Mouse (Mus musculus) CH12.LX (cell line): ENCODE data around the gene Slc23a2. TPM values are rescaled to one million over a fixed set of nuclear protein-coding genes. Genes with fewer than 3 reads are reported as not detected.

Source experiments
- DNase-seq: peaks from one replicate; pipeline ENCODE4 v3.0.0-alpha.2; 2013; ENCODE audit errors: extremely low read depth
- H3K27ac ChIP-seq: 2 replicates; pipeline ENCODE4 v1.5.1; 2012; ENCODE audit warnings: low read depth, mild to moderate bottlenecking, control low read depth, moderate library complexity; ENCODE audit not compliant: insufficient read depth
- H3K27me3 ChIP-seq: replicated peaks from 2 replicates; pipeline ENCODE3; 2012; ENCODE audit warnings: inconsistent platforms
- H3K36me3 ChIP-seq, 2 experiments: replicated peaks in 1 of 2; 2 replicates each; pipeline versions ENCODE3 to v1.6.1; 2012; ENCODE audit warnings: inconsistent platforms in 1 of 2, low read length in 1 of 2, mild to moderate bottlenecking in 1 of 2, mixed read lengths in 1 of 2, moderate library complexity in 1 of 2; ENCODE audit not compliant: control insufficient read depth in 1 of 2, insufficient read depth in 1 of 2
- H3K4me1 ChIP-seq, 2 experiments: 2 replicates each; pipeline ENCODE4 v1.6.1; 2012; ENCODE audit warnings: inconsistent platforms in 1 of 2, moderate library complexity in 1 of 2; ENCODE audit not compliant: insufficient read depth in 2 of 2, control insufficient read depth in 1 of 2
- H3K4me2 ChIP-seq: 2 replicates; pipeline ENCODE4 v1.6.1; 2012; ENCODE audit warnings: low read depth, mild to moderate bottlenecking, control low read depth; ENCODE audit not compliant: poor library complexity, insufficient read depth, severe bottlenecking
- H3K4me3 ChIP-seq, 3 experiments: fragments of 150-350 bp in 1 of 3; sonication (generic) in 1 of 3; replicated peaks in 1 of 3; 2 replicates each; pipeline versions ENCODE3 to v1.5.1; 2011 to 2012; ENCODE audit warnings: low read depth in 2 of 3, low read length in 2 of 3, mild to moderate bottlenecking in 2 of 3, moderate library complexity in 2 of 3, control low read depth in 1 of 3, improper control_type of control experiment in 1 of 3, inconsistent platforms in 1 of 3, mixed read lengths in 1 of 3; ENCODE audit not compliant: poor library complexity in 1 of 3
- H3K79me2 ChIP-seq: replicated peaks from 2 replicates; pipeline ENCODE4 v1.6.1; 2012; ENCODE audit warnings: mild to moderate bottlenecking, moderate library complexity; ENCODE audit not compliant: control insufficient read depth, poor library complexity, insufficient read depth, severe bottlenecking; ENCODE audit errors: extremely low read depth
- H3K9ac ChIP-seq: 2 replicates; pipeline ENCODE4 v1.6.1; 2012; ENCODE audit warnings: low read depth, mild to moderate bottlenecking, control low read depth, moderate library complexity; ENCODE audit not compliant: insufficient read depth
- H3K9me3 ChIP-seq: replicated peaks from 2 replicates; pipeline ENCODE3; 2012; ENCODE audit warnings: low read length, inconsistent platforms, mixed read lengths
- BHLHE40 ChIP-seq: IDR thresholded peaks from 2 replicates; pipeline ENCODE4 v1.6.1; 2011; ENCODE audit warnings: mild to moderate bottlenecking, low read depth, low read length, improper control_type of control experiment
- ETS1 ChIP-seq: conservative IDR thresholded peaks from 2 replicates; pipeline ENCODE4 v1.6.1; 2012; ENCODE audit warnings: low read depth, mild to moderate bottlenecking, inconsistent platforms, low read length, improper control_type of control experiment, moderate library complexity
- HCFC1 ChIP-seq: IDR thresholded peaks from 2 replicates; pipeline ENCODE4 v1.6.1; 2012; ENCODE audit warnings: low read depth, mild to moderate bottlenecking, inconsistent platforms, low read length, improper control_type of control experiment
- KAT2A ChIP-seq: IDR thresholded peaks from 2 replicates; pipeline ENCODE4 v1.6.1; 2012; ENCODE audit warnings: low read length, improper control_type of control experiment, inconsistent platforms; ENCODE audit not compliant: insufficient replicate concordance
- MAFK ChIP-seq: IDR thresholded peaks from 2 replicates; pipeline ENCODE4 v1.6.1; 2011; ENCODE audit warnings: low read length, improper control_type of control experiment; ENCODE audit not compliant: insufficient replicate concordance
- MAX ChIP-seq: IDR thresholded peaks from 2 replicates; pipeline ENCODE4 v1.6.1; 2011; ENCODE audit warnings: low read length, improper control_type of control experiment
- PAX5 ChIP-seq: IDR thresholded peaks from 2 replicates; pipeline ENCODE4 v1.6.1; 2012; ENCODE audit warnings: low read length, inconsistent platforms, mixed read lengths
- POLR2AphosphoS2 ChIP-seq: IDR thresholded peaks from 2 replicates; pipeline ENCODE4 v1.6.1; 2011; ENCODE audit warnings: low read depth, low read length, improper control_type of control experiment
- RAD21 ChIP-seq: IDR thresholded peaks from 2 replicates; pipeline ENCODE4 v1.6.1; 2011; ENCODE audit warnings: low read depth, mild to moderate bottlenecking, low read length, improper control_type of control experiment, moderate library complexity
- SMC3 ChIP-seq: IDR thresholded peaks from 2 replicates; pipeline ENCODE4 v1.6.1; 2011; ENCODE audit warnings: low read depth, low read length, improper control_type of control experiment
- USF2 ChIP-seq: conservative IDR thresholded peaks from 2 replicates; pipeline ENCODE4 v1.6.1; 2011; ENCODE audit warnings: low read depth, low read length, improper control_type of control experiment
- dilution Hi-C: fragments of 300-500 bp; cut with MboI; formaldehyde crosslinking; loops from 2 replicates; pipeline ENCODE4 v1.14.3; 2020; ENCODE audit warnings: low sequenced_read_pairs; ENCODE audit not compliant: extremely low pct_unique_long_range_greater_than_20kb, extremely low pct_ligation_motif_present
- in situ Hi-C: fragments of 300-500 bp; cut with MboI; formaldehyde crosslinking; loops from 3 replicates; pipeline ENCODE4 v1.14.3; 2019; ENCODE audit warnings: low sequenced_read_pairs, low pct_ligation_motif_present, low pct_unique_long_range_greater_than_20kb, mixed read lengths
- polyA plus RNA-seq: library from polyadenylated mRNA; unstranded; fragments of >175 nt; gene quantifications from 2 replicates; pipeline ENCODE4 v1.2.1, GENCODE M21; 2012; ENCODE audit warnings: low read depth; ENCODE audit not compliant: insufficient read length
- total RNA-seq, 2 experiments: library from RNA; depleted of rRNA; stranded (reverse); fragments of 300-350 nt in 1 of 2; fragments of >200 nt in 1 of 2; gene quantifications; 2 replicates each; pipeline ENCODE4 v1.2.3; 2012 to 2014

The Slc23a2 gene
- total and polyA plus RNA-seq, 3 experiments = 10.6 to 21.7 (median 13.4) TPM

GRCm38 (mm10) chr2:132177406-132177805 is 32.5 kb upstream of the Slc23a2 start:
- Histone ChIP-seq H3K79me2 (no peaks in the 10 kb centered on the region), H3K9ac (no peak overlapping the region), H3K9me3 (no peaks in the 10 kb centered on the region), H3K4me2 (no peak overlapping the region), H3K27ac (no peak overlapping the region), H3K36me3 (no peaks in the 10 kb centered on the region), H3K4me3 (no peak overlapping the region), H3K4me1 (peaks cover 13 to 31% of the 10 kb centered on the region in 2 experiments), H3K27me3 (no peaks in the 10 kb centered on the region)
- TF ChIP-seq SMC3 (no peak), MAFK (no peak)
- no peak for DNase-seq
- dilution Hi-C loops = no loop called here
- in situ Hi-C loops = no loop called here

GRCm38 (mm10) chr2:132176289-132176848 is 31.5 kb upstream of the Slc23a2 start:
- Histone ChIP-seq H3K79me2 (no peaks in the 10 kb centered on the region), H3K9me3 (no peaks in the 10 kb centered on the region), H3K36me3 (no peaks in the 10 kb centered on the region), H3K4me1 (peaks cover 13 to 28% of the 10 kb centered on the region in 2 experiments), H3K4me3 (no peak overlapping the region), H3K9ac (no peak overlapping the region), H3K4me2 (no peak overlapping the region), H3K27ac (no peak overlapping the region), H3K27me3 (no peaks in the 10 kb centered on the region)
- TF ChIP-seq MAFK = no peak
- TF ChIP-seq KAT2A = no peak
- TF ChIP-seq HCFC1 = no peak
- TF ChIP-seq RAD21 = no peak
- no peak for TF ChIP-seq MAX
- TF ChIP-seq USF2 = no peak
- no peak for TF ChIP-seq BHLHE40
- no peak for TF ChIP-seq POLR2AphosphoS2
- no peak for TF ChIP-seq PAX5
- in situ Hi-C loops (no loop called here), dilution Hi-C loops (no loop called here)
- no peak for DNase-seq

GRCm38 (mm10) chr2:132174048-132174447 is 29.1 kb upstream of the Slc23a2 start:
- H3K27ac ChIP-seq = no peak overlapping the region
- no peak for TF ChIP-seq PAX5
- TF ChIP-seq ETS1 = no peak
- TF ChIP-seq, all 38 proteins: peak for 0

More at GRCm38 (mm10) chr2:132174048-132174447, 29.1 kb upstream of the Slc23a2 start:
- DNase-seq = no peak
- Histone ChIP-seq H3K36me3 (no peaks in the 10 kb centered on the region), H3K9ac (no peak overlapping the region), H3K4me1 (peaks cover 5 to 20% of the 10 kb centered on the region in 2 experiments; a peak in 3 of 4 replicates), H3K27me3 (no peaks in the 10 kb centered on the region), H3K4me2 (no peak overlapping the region), H3K4me3 (no peak overlapping the region), H3K9me3 (no peaks in the 10 kb centered on the region), H3K79me2 (no peaks in the 10 kb centered on the region)
- dilution Hi-C loops = no loop called here
- in situ Hi-C loops = no loop called here
